Mouse (Mus musculus): Measurements from ENCODE around the gene Olfr157. TPM values are rescaled to one million over a fixed set of nuclear protein-coding genes. Genes with fewer than 3 reads are reported as not detected.
"Not testable (repeated sequence)": the region's sequence is repeated elsewhere in the genome, so short reads cannot be mapped to it uniquely, and the experiment has no call there.

Gene Olfr157
- total and polyA plus RNA-seq, 3 experiments = not detected

- not testable (repeated sequence) for DNase-seq
Measured at GRCm38 (mm10) chr4:43795844-43796243, 44.2 kb downstream of the Olfr157 start.

GRCm38 (mm10) chr4:43795296-43795695 lies 44.7 kb downstream of the Olfr157 start:
- DNase-seq = no peak

Other genes starting within 250 kb of the Olfr157 start
- 10 to 100 TPM; 23.3 to 36.1 TPM for gene Npr2, start 208.3 kb downstream of the Olfr157 start, total RNA-seq (2021)
- 34.1 and 38.0 TPM in 2 replicates for gene Npr2, start 208.3 kb downstream of the Olfr157 start, polyA plus RNA-seq (2012; rRNA removed)
- under 1 TPM; 0.26 to 0.45 TPM for gene Spag8, start 186.6 kb downstream of the Olfr157 start, total RNA-seq (2021)
- gene Spag8, start 186.6 kb downstream of the Olfr157 start, polyA plus RNA-seq (2012; rRNA removed) = 1.2 and 2.2 TPM in 2 replicates
- 10 to 100 TPM; 48.8 to 96.9 TPM for gene Hint2, start 183.7 kb downstream of the Olfr157 start, total RNA-seq (2021)
- 78.7 and 106 TPM in 2 replicates for gene Hint2, start 183.7 kb downstream of the Olfr157 start, polyA plus RNA-seq (2012; rRNA removed)
- gene Tmem8b, start 171.2 kb downstream of the Olfr157 start, total RNA-seq (2021) = 1 to 10 TPM; 4.6 to 5.0 TPM
- 14.7 and 17.5 TPM in 2 replicates for gene Tmem8b, start 171.2 kb downstream of the Olfr157 start, polyA plus RNA-seq (2012; rRNA removed)
- under 1 TPM; 0.23 to 0.24 TPM for gene Fam221b, start 171.1 kb downstream of the Olfr157 start, total RNA-seq (2021)
- not detected in 2 replicates for gene Fam221b, start 171.1 kb downstream of the Olfr157 start, polyA plus RNA-seq (2012; rRNA removed)
- not detected for gene Olfr70, start 139.4 kb downstream of the Olfr157 start, total RNA-seq (2021)
- not detected in 2 replicates for gene Olfr70, start 139.4 kb downstream of the Olfr157 start, polyA plus RNA-seq (2012; rRNA removed)
- not detected for gene Olfr71, start 129.9 kb downstream of the Olfr157 start, total RNA-seq (2021)
- not detected in 2 replicates for gene Olfr71, start 129.9 kb downstream of the Olfr157 start, polyA plus RNA-seq (2012; rRNA removed)
- 1 to 10 TPM; 2.2 to 3.9 TPM for gene Hrct1, start 113.0 kb downstream of the Olfr157 start, total RNA-seq (2021)
- gene Hrct1, start 113.0 kb downstream of the Olfr157 start, polyA plus RNA-seq (2012; rRNA removed) = 8.1 and 14.2 TPM in 2 replicates
- 1 to 10 TPM; 1.5 to 2.4 TPM for gene Spaar, start 110.2 kb downstream of the Olfr157 start, total RNA-seq (2021)
- 2.0 and 2.6 TPM in 2 replicates for gene Spaar, start 110.2 kb downstream of the Olfr157 start, polyA plus RNA-seq (2012; rRNA removed)
- gene Olfr159, start 69.2 kb downstream of the Olfr157 start, total RNA-seq (2021) = not detected
- not detected in 2 replicates for gene Olfr159, start 69.2 kb downstream of the Olfr157 start, polyA plus RNA-seq (2012; rRNA removed)
- not detected for gene Olfr156, start 16.3 kb downstream of the Olfr157 start, total RNA-seq (2021)
- gene Olfr156, start 16.3 kb downstream of the Olfr157 start, polyA plus RNA-seq (2012; rRNA removed) = not detected in 2 replicates
- not detected for gene Olfr155, start 11.4 kb upstream of the Olfr157 start, total RNA-seq (2021)
- not detected in 2 replicates for gene Olfr155, start 11.4 kb upstream of the Olfr157 start, polyA plus RNA-seq (2012; rRNA removed)
- 10 to 100 TPM; 15.5 to 28.7 TPM for gene Reck, start 35.3 kb upstream of the Olfr157 start, total RNA-seq (2021)
- gene Reck, start 35.3 kb upstream of the Olfr157 start, polyA plus RNA-seq (2012; rRNA removed) = 13.0 and 13.2 TPM in 2 replicates
- gene Glipr2, start 117.2 kb upstream of the Olfr157 start, total RNA-seq (2021) = 1 to 10 TPM; 3.9 to 4.4 TPM
- 2.3 and 3.2 TPM in 2 replicates for gene Glipr2, start 117.2 kb upstream of the Olfr157 start, polyA plus RNA-seq (2012; rRNA removed)
- gene Ccin, start 143.3 kb upstream of the Olfr157 start, total RNA-seq (2021) = not detected
- 0.04 TPM in 1 of 2 replicates, not detected in the other for gene Ccin, start 143.3 kb upstream of the Olfr157 start, polyA plus RNA-seq (2012; rRNA removed)
- 100 to 1,000 TPM; 182 to 183 TPM for gene Clta, start 164.3 kb upstream of the Olfr157 start, total RNA-seq (2021)
- 141 and 143 TPM in 2 replicates for gene Clta, start 164.3 kb upstream of the Olfr157 start, polyA plus RNA-seq (2012; rRNA removed)
- 10 to 100 TPM; 36.0 to 45.4 TPM for gene Gne, start 244.0 kb upstream of the Olfr157 start, total RNA-seq (2021)
- 13.7 and 19.1 TPM in 2 replicates for gene Gne, start 244.0 kb upstream of the Olfr157 start, polyA plus RNA-seq (2012; rRNA removed)